Mouse (Mus musculus): ENCODE data around the gene Dlgap1. TPM values are rescaled to one million over a fixed set of nuclear protein-coding genes. Genes with fewer than 3 reads are reported as not detected.

The Dlgap1 gene
- polyA plus RNA-seq, 1 experiment from 2014 or later = not detected

DNA sequence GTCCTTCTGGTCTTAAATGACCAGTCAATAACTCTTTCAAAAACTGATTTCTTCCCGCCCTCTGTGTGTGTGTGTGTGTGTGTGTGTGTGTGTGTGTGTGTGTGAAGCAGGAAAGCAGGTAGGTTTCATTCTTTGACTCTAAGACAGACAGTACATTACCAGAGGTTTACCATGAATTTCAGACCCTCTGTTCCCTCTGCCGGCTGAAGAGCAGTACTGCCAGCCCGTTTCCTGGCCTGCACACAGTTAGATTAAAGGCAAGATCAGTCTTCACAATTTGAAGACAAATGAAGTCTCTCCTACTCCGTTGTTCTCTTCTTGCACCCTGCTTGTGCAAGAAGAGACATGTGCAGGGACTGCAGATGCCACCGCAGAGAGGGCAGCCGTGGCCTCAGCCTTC, 373.0 kb downstream of the Dlgap1 start:
- Histone ChIP-seq H3K36me3 (ENCODE audit: inconsistent target) (no peaks in the 10 kb centered on the region), H3K27ac (no peak overlapping the region), H3K4me3 (ENCODE audit: inconsistent target) (no peak overlapping the region), H3K79me2 (ENCODE audit: inconsistent target) (no peaks in the 10 kb centered on the region)
- 69% methylated on average over 6 of the region's 6 CpGs for WGBS (ENCODE audit: missing documents)

DNA sequence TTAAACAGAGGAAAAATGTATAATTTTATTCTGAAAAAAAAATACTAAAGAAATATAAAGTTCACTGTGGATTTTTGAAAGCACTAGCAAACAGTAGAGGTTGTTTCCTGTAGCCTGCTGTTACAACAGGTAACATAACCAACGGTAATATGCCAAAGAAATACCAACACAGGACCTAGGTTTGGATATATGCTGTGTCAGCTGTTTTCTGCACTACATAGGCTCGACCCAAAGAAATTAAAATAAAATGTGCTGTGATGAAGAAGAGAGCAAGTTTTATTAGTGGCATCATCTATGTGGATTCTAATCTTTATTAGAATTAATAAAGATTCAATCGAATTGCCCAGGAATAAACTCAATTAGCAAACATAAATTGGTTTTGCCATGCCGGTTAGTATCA, 378.5 kb downstream of the Dlgap1 start:
- no peaks in the 10 kb centered on the region for H3K79me2 ChIP-seq (ENCODE audit: inconsistent target)
- WGBS (ENCODE audit: missing documents) = 81% methylated on average over 4 of the region's 4 CpGs
- H3K4me3 ChIP-seq (ENCODE audit: inconsistent target) = no peak overlapping the region
- no peak overlapping the region for H3K27ac ChIP-seq
- no peaks in the 10 kb centered on the region for H3K36me3 ChIP-seq (ENCODE audit: inconsistent target)

DNA sequence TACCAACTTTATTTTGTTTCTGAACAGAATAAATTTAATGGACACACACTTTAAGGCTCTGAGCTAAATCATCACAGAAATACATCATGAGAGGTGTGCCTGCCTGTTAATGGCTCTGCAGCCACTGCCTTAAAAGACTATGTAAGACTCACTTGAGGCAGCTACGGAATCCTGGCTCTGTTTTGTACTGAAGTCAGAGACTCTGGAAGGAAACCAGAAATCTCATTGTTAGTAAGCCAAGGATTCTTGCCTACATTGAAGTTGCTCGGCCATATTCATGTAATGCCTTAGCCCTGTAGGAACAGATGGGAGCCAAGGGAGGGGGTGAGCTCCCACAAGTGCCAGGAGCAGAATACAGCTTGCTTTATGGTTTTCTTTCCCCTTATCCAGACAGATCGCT, 394.7 kb downstream of the Dlgap1 start:
- no peaks in the 10 kb centered on the region for H3K36me3 ChIP-seq (ENCODE audit: inconsistent target)
- WGBS (ENCODE audit: missing documents) = 85% methylated on average over 3 of the region's 3 CpGs
- H3K27ac ChIP-seq = no peak overlapping the region
- no peaks in the 10 kb centered on the region for H3K79me2 ChIP-seq (ENCODE audit: inconsistent target)
- no peak overlapping the region for H3K4me3 ChIP-seq (ENCODE audit: inconsistent target)

DNA sequence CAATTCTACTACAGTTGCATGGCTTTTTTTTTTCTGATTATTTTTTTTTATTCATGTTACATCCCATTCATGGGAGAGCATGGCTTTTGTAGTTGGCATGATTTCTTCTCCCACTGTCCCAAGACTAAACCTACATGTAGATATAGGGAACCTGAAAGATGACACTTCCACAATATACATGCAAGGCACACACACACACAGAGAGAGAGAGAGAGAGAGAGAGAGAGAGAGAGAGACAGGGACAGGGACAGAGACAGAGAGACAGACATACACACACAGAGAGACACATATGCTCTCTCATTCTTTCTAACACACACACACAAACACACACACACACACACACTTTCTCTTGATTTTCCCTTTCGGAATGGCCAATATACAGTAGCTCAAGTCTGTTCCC, 395.1 kb downstream of the Dlgap1 start:
- Histone ChIP-seq H3K4me3 (ENCODE audit: inconsistent target) (no peak overlapping the region), H3K79me2 (ENCODE audit: inconsistent target) (no peaks in the 10 kb centered on the region), H3K36me3 (ENCODE audit: inconsistent target) (no peaks in the 10 kb centered on the region), H3K27ac (no peak overlapping the region)
- 100% methylated on average over 1 of the region's 1 CpGs for WGBS (ENCODE audit: missing documents)

DNA sequence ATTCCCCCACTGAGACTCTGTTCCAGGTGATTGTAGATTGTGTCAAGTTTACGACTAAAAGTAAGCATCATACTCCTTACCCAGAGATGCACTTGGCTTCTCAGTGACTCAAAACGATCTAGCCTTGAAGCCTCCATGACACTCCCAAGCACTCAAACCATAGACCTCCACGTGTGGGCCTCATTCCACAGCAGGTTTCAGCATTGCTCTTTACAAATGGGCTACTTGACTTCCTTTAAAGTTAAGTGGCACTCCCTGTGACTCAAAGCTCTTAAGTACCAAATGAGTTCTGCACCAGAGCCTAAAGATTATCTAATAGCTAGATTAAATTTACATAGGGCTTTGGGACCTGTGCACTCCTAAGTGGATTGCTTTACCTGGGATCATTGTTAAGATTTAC, 400.3 kb downstream of the Dlgap1 start:
- no peak overlapping the region for H3K4me3 ChIP-seq (ENCODE audit: inconsistent target)
- WGBS (ENCODE audit: missing documents) = 76% methylated on average over 3 of the region's 3 CpGs
- no peak overlapping the region for H3K27ac ChIP-seq
- H3K79me2 ChIP-seq (ENCODE audit: inconsistent target) = no peaks in the 10 kb centered on the region
- H3K36me3 ChIP-seq (ENCODE audit: inconsistent target) = no peaks in the 10 kb centered on the region

DNA sequence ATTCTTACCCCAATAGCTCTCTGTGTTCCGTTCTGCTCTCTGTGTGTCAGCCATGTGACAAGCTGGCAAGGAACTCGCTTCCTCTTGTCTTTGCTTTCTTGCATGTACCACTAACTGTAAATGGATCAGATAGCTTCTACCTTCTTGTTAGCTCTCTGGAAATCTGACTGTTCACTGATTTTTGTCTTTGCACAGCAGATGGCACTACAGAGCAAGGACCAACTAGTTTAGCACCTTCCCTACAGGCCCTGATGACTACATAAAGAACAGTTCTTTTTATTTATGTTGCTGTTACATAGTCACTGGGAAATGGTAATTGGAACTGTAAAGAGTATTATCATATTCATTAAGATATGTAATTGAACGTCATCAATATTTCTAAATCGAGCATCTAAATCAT, 408.1 kb downstream of the Dlgap1 start:
- Histone ChIP-seq H3K36me3 (ENCODE audit: inconsistent target) (no peaks in the 10 kb centered on the region), H3K4me3 (ENCODE audit: inconsistent target) (no peak overlapping the region), H3K79me2 (ENCODE audit: inconsistent target) (no peaks in the 10 kb centered on the region), H3K27ac (no peak overlapping the region)
- 68% methylated on average over 4 of the region's 4 CpGs for WGBS (ENCODE audit: missing documents)

DNA sequence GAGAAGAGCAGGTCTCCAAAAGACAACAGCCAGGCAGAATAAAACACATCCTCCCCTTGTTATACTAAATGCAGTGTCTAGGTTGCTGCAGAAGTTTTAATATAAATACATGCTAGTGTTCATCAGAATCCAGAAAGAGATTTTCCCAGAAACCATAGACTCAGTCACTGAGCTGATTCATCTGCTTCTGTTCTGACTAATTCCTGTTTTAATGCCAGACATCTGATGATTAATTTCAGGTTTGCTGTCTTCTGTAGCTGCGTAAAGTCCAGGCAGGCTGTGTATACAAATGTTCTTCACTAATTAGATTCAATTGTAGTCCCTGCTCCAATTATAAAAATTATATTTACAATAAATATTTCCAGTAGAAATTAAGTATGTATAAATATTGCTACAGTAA, 419.6 kb downstream of the Dlgap1 start:
- WGBS (ENCODE audit: missing documents) = 100% methylated on average over 1 of the region's 1 CpGs
- no peaks in the 10 kb centered on the region for H3K79me2 ChIP-seq (ENCODE audit: inconsistent target)

DNA sequence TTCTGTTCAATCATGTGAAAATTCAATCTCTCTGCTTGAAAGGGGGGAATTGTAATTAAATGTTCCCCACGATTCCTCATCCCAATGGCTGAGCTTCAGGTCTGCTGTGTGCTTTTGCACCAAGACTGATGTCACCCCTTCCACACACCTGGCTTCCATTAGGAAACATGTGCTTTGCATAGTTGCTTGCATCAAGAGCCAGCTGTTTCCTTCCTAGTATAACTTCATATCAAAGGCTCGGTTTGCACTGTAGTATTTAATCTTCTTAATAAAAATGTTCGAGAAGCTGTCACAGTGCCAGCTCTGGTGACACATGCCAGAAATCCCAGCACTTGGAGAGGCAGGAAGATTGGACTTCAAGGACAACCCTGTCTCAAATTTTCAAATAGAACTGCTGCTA, 428.3 kb downstream of the Dlgap1 start:
- no peaks in the 10 kb centered on the region for H3K36me3 ChIP-seq (ENCODE audit: inconsistent target)
- H3K27ac ChIP-seq = no peak overlapping the region
- WGBS (ENCODE audit: missing documents) = 59% methylated on average over 3 of the region's 3 CpGs
- H3K4me3 ChIP-seq (ENCODE audit: inconsistent target) = no peak overlapping the region
- H3K79me2 ChIP-seq (ENCODE audit: inconsistent target) = no peaks in the 10 kb centered on the region

More for the DNA sequence above, 419.6 kb downstream of the Dlgap1 start:
- H3K27ac ChIP-seq = no peak overlapping the region
- no peak overlapping the region for H3K4me3 ChIP-seq (ENCODE audit: inconsistent target)
- no peaks in the 10 kb centered on the region for H3K36me3 ChIP-seq (ENCODE audit: inconsistent target)

DNA sequence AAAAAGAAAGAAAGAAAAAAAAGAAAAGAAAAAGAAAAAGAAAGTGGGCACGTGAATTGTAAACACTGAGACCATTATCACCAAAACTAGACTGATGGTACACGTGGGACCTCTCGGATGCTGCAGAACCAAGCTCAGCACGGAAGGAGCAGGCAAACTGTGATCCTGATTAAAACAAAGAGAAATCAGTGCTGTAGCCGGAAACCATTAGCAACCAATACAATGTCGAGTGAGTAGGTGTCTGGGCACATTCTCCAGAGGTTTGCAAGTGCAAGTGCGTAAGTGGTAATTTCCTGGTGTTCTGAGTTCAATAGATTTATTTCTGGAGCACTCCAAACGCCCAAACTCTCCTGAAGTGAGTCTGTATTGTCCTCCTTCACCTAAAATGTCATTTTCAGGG, 428.8 kb downstream of the Dlgap1 start:
- Histone ChIP-seq H3K36me3 (ENCODE audit: inconsistent target) (no peaks in the 10 kb centered on the region), H3K79me2 (ENCODE audit: inconsistent target) (no peaks in the 10 kb centered on the region), H3K4me3 (ENCODE audit: inconsistent target) (no peak overlapping the region), H3K27ac (no peak overlapping the region)
- 62% methylated on average over 8 of the region's 8 CpGs for WGBS (ENCODE audit: missing documents)

DNA sequence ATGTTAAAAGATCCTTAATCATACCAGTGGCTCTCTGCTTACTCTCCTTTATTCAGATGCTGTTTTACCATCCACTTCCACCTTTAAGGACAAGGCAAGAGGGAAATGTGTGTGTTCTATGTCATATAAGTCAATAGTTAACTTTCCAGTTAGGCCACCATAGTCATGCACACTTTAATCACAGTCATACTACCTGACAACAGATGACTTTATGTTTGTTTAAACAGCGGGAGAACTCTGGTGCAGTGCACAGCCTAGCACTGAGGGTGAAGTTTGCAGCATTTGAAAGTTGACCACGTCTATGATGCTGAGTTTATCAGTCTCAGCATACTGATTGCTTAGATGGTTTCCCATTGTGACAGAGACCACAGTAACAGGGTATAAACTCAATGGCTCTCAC, 433.0 kb downstream of the Dlgap1 start:
- Histone ChIP-seq H3K27ac (no peak overlapping the region), H3K36me3 (ENCODE audit: inconsistent target) (no peaks in the 10 kb centered on the region), H3K79me2 (ENCODE audit: inconsistent target) (no peaks in the 10 kb centered on the region), H3K4me3 (ENCODE audit: inconsistent target) (no peak overlapping the region)
- WGBS (ENCODE audit: missing documents) = 69% methylated on average over 2 of the region's 2 CpGs

DNA sequence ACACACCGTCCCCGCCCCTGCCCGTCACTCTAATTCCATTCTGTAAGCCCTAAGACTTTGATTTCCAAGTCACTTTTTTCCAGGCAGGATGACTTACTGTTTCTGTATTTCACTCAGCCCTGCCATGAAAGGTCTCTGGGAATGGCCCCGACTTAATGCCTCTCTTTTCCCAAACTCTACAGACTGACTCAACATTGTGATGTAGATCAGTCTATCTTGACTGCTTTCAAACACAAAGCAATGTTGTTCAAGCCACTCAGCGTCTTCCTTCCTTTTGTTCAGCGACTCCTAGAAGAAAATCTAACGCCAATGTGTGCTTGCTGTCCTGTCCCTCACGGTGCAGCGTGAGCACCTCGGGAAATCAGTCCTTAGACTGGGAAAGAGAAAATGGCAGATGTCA, 434.9 kb downstream of the Dlgap1 start:
- H3K4me3 ChIP-seq (ENCODE audit: inconsistent target) = no peak overlapping the region
- WGBS (ENCODE audit: missing documents) = 64% methylated on average over 10 of the region's 10 CpGs
- no peaks in the 10 kb centered on the region for H3K36me3 ChIP-seq (ENCODE audit: inconsistent target)
- no peak overlapping the region for H3K27ac ChIP-seq
- no peaks in the 10 kb centered on the region for H3K79me2 ChIP-seq (ENCODE audit: inconsistent target)

DNA sequence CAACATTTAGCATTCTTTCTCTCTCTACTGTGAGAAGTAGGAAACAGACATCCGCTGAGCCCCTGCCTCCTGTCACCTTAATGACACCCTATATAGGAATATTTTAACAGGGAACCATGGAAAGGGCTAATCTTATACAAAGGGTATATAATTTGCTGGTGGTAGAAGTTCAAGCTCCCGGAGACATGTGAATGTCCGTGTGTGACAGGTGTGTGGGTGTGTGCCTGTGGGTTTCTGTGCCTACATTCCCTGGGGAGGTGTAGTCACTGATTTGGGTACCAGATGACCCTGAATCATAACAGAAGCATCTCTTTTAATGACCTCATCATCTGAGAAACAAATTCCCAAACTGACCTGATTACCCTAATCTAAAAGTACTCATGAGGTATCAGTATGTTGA, 445.3 kb downstream of the Dlgap1 start:
- H3K36me3 ChIP-seq (ENCODE audit: inconsistent target) = no peaks in the 10 kb centered on the region
- no peak overlapping the region for H3K4me3 ChIP-seq (ENCODE audit: inconsistent target)
- H3K27ac ChIP-seq = no peak overlapping the region
- 100% methylated on average over 3 of the region's 3 CpGs for WGBS (ENCODE audit: missing documents)
- H3K79me2 ChIP-seq (ENCODE audit: inconsistent target) = no peaks in the 10 kb centered on the region

DNA sequence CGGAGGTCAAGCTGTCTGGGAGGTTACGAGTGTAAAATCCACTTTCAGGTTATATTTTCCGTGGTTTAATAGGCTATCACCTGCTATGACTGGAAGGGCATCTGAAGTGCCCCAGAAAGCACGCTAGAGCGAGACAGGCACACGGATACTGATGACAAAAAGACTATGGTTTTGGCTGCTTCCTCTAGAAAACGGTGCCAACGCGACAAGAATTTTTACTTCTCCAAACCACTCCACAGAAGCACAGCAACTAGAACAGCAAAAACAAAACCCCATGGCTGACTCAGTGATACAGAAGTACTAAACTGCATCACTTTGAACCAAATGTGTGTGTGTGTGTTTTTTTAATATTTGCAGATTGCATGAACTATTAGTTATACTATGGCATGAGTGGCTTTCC, 459.0 kb downstream of the Dlgap1 start:
- Histone ChIP-seq H3K79me2 (ENCODE audit: inconsistent target) (no peaks in the 10 kb centered on the region), H3K27ac (no peak overlapping the region), H3K4me3 (ENCODE audit: inconsistent target) (no peak overlapping the region), H3K36me3 (ENCODE audit: inconsistent target) (no peaks in the 10 kb centered on the region)
- 17% methylated on average over 9 of the region's 9 CpGs for WGBS (ENCODE audit: missing documents)

DNA sequence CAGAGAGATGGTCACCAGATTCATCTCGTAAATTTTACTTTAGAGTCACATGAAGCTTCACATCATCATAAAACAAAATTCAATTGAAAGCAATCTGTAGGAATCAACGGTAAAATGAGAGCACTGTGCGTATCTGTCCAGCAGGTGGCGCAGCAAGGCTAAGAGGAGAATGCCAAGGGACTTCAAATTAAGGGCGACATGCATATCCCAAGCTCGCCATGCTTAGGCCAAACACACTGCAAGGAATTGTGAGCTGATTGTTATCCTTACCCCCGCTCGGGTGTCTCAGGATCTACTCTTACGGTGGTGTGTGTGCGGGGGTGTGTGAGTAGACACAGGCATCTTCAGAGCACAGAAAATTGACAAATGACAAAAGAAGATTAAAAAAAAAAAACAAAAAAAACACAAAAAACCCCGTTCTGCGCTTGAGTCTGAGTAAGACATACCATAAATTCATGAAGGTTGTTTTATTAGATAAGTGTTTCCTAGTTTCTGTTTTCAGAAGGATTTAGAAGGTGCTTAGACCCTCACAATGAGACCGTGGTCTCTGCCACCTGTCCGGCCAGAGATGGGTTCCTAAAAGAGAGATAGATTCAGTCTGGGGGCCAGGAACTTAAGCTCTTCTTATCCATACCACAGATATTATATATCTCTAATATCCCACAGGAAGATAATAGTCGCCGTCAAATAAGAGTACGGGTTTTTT, 461.0 kb downstream of the Dlgap1 start:
- Histone ChIP-seq H3K27ac (no peak overlapping the region), H3K4me3 (ENCODE audit: inconsistent target) (no peak overlapping the region), H3K79me2 (ENCODE audit: inconsistent target) (no peaks in the 10 kb centered on the region), H3K36me3 (ENCODE audit: inconsistent target) (no peaks in the 10 kb centered on the region)
- 19% methylated on average over 17 of the region's 17 CpGs for WGBS (ENCODE audit: missing documents)

DNA sequence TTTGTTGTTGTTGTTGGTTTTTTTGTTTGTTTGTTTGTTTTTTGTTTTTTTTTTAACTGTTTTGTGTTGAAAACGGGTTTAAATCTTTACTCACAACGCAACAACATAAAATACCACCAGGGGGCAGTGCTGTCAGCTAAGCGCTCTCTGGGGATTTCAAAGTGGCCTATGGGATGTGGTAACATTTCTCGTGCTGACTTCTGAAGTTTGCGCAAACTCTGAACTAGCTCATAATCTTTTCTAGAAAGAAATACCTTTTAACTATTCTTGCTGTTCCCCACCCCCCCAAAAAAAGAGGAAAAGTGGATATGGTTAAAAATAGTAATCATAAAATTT, 461.5 kb downstream of the Dlgap1 start:
- no peak overlapping the region for H3K4me3 ChIP-seq (ENCODE audit: inconsistent target)
- H3K27ac ChIP-seq = no peak overlapping the region
- no peaks in the 10 kb centered on the region for H3K36me3 ChIP-seq (ENCODE audit: inconsistent target)
- 11% methylated on average over 4 of the region's 5 CpGs for WGBS (ENCODE audit: missing documents)
- H3K79me2 ChIP-seq (ENCODE audit: inconsistent target) = no peaks in the 10 kb centered on the region

DNA sequence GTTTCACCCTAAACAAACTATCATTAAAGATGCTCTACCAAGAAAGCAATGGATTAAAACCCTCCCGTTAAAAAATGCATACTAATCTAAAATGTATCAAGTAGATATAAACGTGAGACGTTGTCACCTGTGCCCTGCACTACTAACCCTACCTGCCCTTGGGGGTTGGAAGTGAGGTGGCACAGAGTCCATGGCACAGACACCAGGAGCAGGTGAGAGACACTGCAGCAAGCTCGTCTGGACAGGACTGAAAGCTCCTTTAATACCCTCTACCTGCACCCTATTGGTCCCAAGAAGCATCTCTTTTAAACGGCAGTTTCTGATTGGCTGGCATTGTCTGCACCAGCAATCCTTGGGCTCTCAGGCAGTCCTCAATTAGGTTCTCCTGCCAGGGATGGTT, 464.0 kb downstream of the Dlgap1 start:
- Histone ChIP-seq H3K36me3 (ENCODE audit: inconsistent target) (no peaks in the 10 kb centered on the region), H3K4me3 (ENCODE audit: inconsistent target) (no peak overlapping the region), H3K27ac (no peak overlapping the region), H3K79me2 (ENCODE audit: inconsistent target) (no peaks in the 10 kb centered on the region)
- WGBS (ENCODE audit: missing documents) = 78% methylated on average over 5 of the region's 5 CpGs

Measured in macrophage (primary cell).